Mouse (Mus musculus) midbrain, postnatal 0 days (tissue): ENCODE measurements around the gene Usp7. TPM values are rescaled to one million over a fixed set of nuclear protein-coding genes. Genes with fewer than 3 reads are reported as not detected.

Experiments
- ATAC-seq: fragments of 200-750 bp; cut with Nextera tagmentation; 2 replicates; pipeline ENCODE4 v1.8.0; 2017; ENCODE audit warnings: moderate number of reproducible peaks, mild to moderate bottlenecking, moderate TSS enrichment, moderate library complexity; ENCODE audit not compliant: low FRiP score
- DNase-seq: peaks from one replicate; pipeline ENCODE4 v3.0.0-alpha.2; 2015; ENCODE audit warnings: low spot score
- H3K27ac ChIP-seq: fragments of 300-500 bp; sonication (generic); 2 replicates; pipeline ENCODE4 v1.5.1; 2014; ENCODE audit warnings: low read depth, mild to moderate bottlenecking, low read length, mixed read lengths
- H3K27me3 ChIP-seq: fragments of 300-500 bp; sonication (generic); 2 replicates; pipeline ENCODE4 v1.6.1; 2014; ENCODE audit warnings: low read length, control low read depth, mixed read lengths; ENCODE audit not compliant: insufficient read depth
- H3K36me3 ChIP-seq: fragments of 300-500 bp; sonication (generic); 2 replicates; pipeline ENCODE4 v1.6.1; 2014; ENCODE audit warnings: low read length, control low read depth, mixed read lengths; ENCODE audit not compliant: insufficient read depth
- H3K4me1 ChIP-seq: fragments of 300-500 bp; sonication (generic); 2 replicates; pipeline ENCODE4 v1.6.1; 2014; ENCODE audit warnings: mild to moderate bottlenecking, control low read depth, antibody characterized with exemption, low read length, mixed read lengths; ENCODE audit not compliant: insufficient read depth
- H3K4me2 ChIP-seq: fragments of 300-500 bp; sonication (generic); 2 replicates; pipeline ENCODE4 v1.6.1; 2014; ENCODE audit warnings: low read depth, mild to moderate bottlenecking, low read length, mixed read lengths; ENCODE audit not compliant: poor library complexity, severe bottlenecking
- H3K4me3 ChIP-seq: fragments of 300-500 bp; sonication (generic); 2 replicates; pipeline ENCODE4 v1.5.1; 2014; ENCODE audit warnings: low read depth, mild to moderate bottlenecking, low read length, moderate library complexity
- H3K9ac ChIP-seq: fragments of 300-500 bp; sonication (generic); replicated peaks from 2 replicates; pipeline ENCODE4 v1.6.1; 2014; ENCODE audit warnings: mild to moderate bottlenecking, low read length, moderate library complexity, mixed read lengths; ENCODE audit not compliant: poor library complexity, severe bottlenecking
- H3K9me3 ChIP-seq: fragments of 300-500 bp; sonication (generic); 2 replicates; pipeline ENCODE4 v1.6.1; 2016; ENCODE audit warnings: low read length, control low read depth
- CTCF ChIP-seq: IDR thresholded peaks from 2 replicates; pipeline ENCODE4 v1.5.1; 2016; ENCODE audit warnings: antibody characterized with exemption, mild to moderate bottlenecking
- WGBS: fragments of 180-500 bp; shearing (Covaris S2); extraction: QIAGEN DNeasy Blood & Tissue Kit; methylation state at CpG from one replicate; pipeline ENCODE4 v1.1.7; 2014; 5-methylcytosine and 5-hydroxymethylcytosine counted together
- polyA plus RNA-seq: library from polyadenylated mRNA; unstranded; fragments of >200 nt; fragmentation: Nextera tagmentation; extraction: Ambion mirVana; gene quantifications from 2 replicates; pipeline ENCODE4 v1.2.1, GENCODE M21; 2015
- total RNA-seq: library from RNA; depleted of rRNA; stranded (reverse); fragments of >200 nt; gene quantifications from 2 replicates; pipeline ENCODE4 v1.2.3, GENCODE M21; 2014

Usp7 gene
- total and polyA plus RNA-seq, 2 experiments from 2014 or later, result 21.8 to 116 TPM

- H3K27me3 ChIP-seq, result no peaks in the 10 kb centered on the region
- H3K9me3 ChIP-seq, result no peaks in the 10 kb centered on the region
- ATAC-seq, result no peak
- DNase-seq, result no peak
- WGBS, result 83% methylated on average over 4 of the region's 4 CpGs
- no peaks in the 10 kb centered on the region for H3K4me1 ChIP-seq
- peaks cover 20% of the 10 kb centered on the region; the same call in 1 of the 2 replicates for H3K36me3 ChIP-seq
- H3K9ac ChIP-seq, result no peak overlapping the region
- no peak for TF ChIP-seq CTCF
- H3K4me2 ChIP-seq, result no peak overlapping the region
- no peak overlapping the region for H3K4me3 ChIP-seq
- no peak overlapping the region for H3K27ac ChIP-seq
Observed at GRCm38 (mm10) chr16:8685087-8685486, 107.0 kb downstream of the Usp7 start.

- no peak for ATAC-seq
- Histone ChIP-seq H3K9ac (no peak within 1 kb of the TSS), H3K4me1 (no peaks in the 10 kb centered on the region), H3K27me3 (no peaks in the 10 kb centered on the region), H3K4me3 (no peak within 1 kb of the TSS), H3K4me2 (no peak within 1 kb of the TSS), H3K27ac (no peak within 1 kb of the TSS), H3K9me3 (no peaks in the 10 kb centered on the region), H3K36me3 (0 out of 2 replicates have a peak, but pooled peaks cover 6% of the 10 kb centered on the region)
- DNase-seq, result no peak
- WGBS, result 81% methylated on average over 5 of the region's 5 CpGs
- TF ChIP-seq CTCF, result no peak
Observed at GRCm38 (mm10) chr16:8680470-8680869, 111.6 kb downstream of the Usp7 start, which contains the start of gene Gm5767. Gene Gm5767 (plus strand): TSS chr16:8680770.

DNA sequence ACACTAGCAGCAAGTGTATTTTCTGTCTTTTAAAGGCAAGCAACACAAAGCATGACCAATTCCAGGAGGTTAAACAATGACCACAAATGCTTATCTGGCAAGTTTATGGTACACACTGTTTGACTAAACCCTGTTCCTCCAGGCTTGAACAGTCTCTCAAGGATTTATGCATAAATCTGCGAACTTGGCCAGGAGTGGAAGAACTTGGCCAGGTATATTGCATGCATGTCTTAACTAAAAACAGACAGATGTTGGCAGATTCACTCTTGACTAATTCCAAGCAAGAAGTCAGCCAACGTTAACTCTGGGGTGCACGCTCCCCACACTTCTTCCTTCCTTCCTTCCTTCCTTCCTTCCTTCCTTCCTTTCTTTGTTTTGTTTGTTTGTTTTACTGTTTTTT, 112.3 kb downstream of the Usp7 start:
- Histone ChIP-seq H3K27me3 (no peaks in the 10 kb centered on the region), H3K9ac (no peak overlapping the region), H3K4me2 (no peak overlapping the region), H3K36me3 (0 out of 2 replicates have a peak, but pooled peaks cover 6% of the 10 kb centered on the region), H3K27ac (no peak overlapping the region), H3K4me1 (no peaks in the 10 kb centered on the region), H3K9me3 (no peaks in the 10 kb centered on the region), H3K4me3 (no peak overlapping the region)
- ATAC-seq (no peak), DNase-seq (no peak)
- no peak for TF ChIP-seq CTCF
- WGBS, result 78% methylated on average over 3 of the region's 3 CpGs

- no peak for ATAC-seq
- Histone ChIP-seq H3K4me1 (no peaks in the 10 kb centered on the region), H3K4me2 (no peak overlapping the region), H3K27me3 (no peaks in the 10 kb centered on the region), H3K36me3 (0 out of 2 replicates have a peak, but pooled peaks cover 4% of the 10 kb centered on the region), H3K9ac (no peak overlapping the region), H3K27ac (no peak overlapping the region), H3K9me3 (no peaks in the 10 kb centered on the region), H3K4me3 (no peak overlapping the region)
- 77% methylated on average over 4 of the region's 4 CpGs for WGBS
- DNase-seq, result no peak
- no peak for TF ChIP-seq CTCF
Observed at GRCm38 (mm10) chr16:8678676-8679075, 113.4 kb downstream of the Usp7 start.

DNA sequence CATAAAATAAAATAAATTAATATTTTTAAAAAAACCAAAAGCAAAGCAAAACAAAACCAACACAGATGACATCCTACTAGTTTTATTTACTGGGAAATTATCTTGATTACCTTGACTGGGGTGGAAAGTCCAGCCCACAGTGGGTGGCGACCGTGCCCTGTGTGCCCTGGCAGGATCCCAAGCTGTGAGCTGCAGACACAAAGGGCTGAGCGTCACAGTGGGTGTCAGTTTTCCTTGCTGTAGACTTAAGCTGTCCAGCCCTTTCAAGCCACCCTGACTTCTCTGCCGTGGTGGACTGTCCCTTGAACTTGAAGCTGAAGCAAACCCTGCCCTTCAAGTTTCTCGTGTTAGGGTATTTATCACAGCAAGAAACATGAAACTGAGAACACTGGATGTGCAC, 114.1 kb downstream of the Usp7 start:
- WGBS, result 43% methylated on average over 5 of the region's 5 CpGs
- H3K27ac ChIP-seq, result no peak overlapping the region
- no peaks in the 10 kb centered on the region for H3K9me3 ChIP-seq
- no peaks in the 10 kb centered on the region for H3K4me1 ChIP-seq
- no peaks in the 10 kb centered on the region for H3K27me3 ChIP-seq
- H3K4me2 ChIP-seq, result no peak overlapping the region
- no peak overlapping the region for H3K4me3 ChIP-seq
- DNase-seq (no peak), ATAC-seq (no peak)
- TF ChIP-seq CTCF, result no peak
- H3K9ac ChIP-seq, result no peak overlapping the region
- H3K36me3 ChIP-seq, result 0 out of 2 replicates have a peak, but pooled peaks cover 3% of the 10 kb centered on the region

DNA sequence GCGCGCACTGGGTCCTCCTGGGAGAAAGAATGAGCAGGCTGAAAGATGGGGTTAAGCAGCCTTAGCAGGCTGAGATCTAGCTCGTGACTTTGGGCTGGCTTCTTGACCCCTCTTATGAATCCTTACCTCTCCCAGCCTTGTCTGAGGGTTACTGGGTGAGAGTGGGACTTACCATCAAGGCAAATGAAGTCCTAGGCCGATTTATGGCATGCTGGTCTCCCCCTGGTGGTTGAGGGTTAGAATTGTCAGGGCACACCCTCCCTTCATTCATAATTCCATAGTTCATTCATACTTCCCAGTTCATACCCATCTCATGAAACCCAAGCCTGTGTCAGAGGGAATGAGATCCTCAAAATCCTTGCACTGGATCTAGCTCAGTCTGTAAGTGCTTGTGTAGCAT, 115.3 kb downstream of the Usp7 start:
- Histone ChIP-seq H3K9me3 (no peaks in the 10 kb centered on the region), H3K4me3 (no peak overlapping the region), H3K4me2 (no peak overlapping the region), H3K9ac (no peak overlapping the region), H3K36me3 (no peaks in the 10 kb centered on the region), H3K27me3 (no peaks in the 10 kb centered on the region), H3K27ac (no peak overlapping the region), H3K4me1 (no peaks in the 10 kb centered on the region)
- WGBS, result 53% methylated on average over 4 of the region's 4 CpGs
- peak; percentile 92 for TF ChIP-seq CTCF
- ATAC-seq, result no peak
- DNase-seq, result peak; percentile 70
